Mouse (Mus musculus) macrophage (primary cell): ENCODE results near the gene Dapk3. TPM values are rescaled to one million over a fixed set of nuclear protein-coding genes. Genes with fewer than 3 reads are reported as not detected.
A peak's percentile ranks its signal among the peaks of the same experiment; 100 is the strongest.
"Not testable (repeated sequence)": the region's sequence is repeated elsewhere in the genome, so short reads cannot be mapped to it uniquely, and the experiment has no call there.

ENCODE experiments used
- H3K27ac ChIP-seq: fragments of 350-480 bp; formaldehyde crosslinking; 2 replicates; pipeline ENCODE4 v1.9.0; 2021
- H3K36me3 ChIP-seq: fragments of 350-480 bp; formaldehyde crosslinking; 2 replicates; pipeline ENCODE4 v1.9.0; 2021; ENCODE audit errors: inconsistent target
- H3K4me3 ChIP-seq: fragments of 350-480 bp; formaldehyde crosslinking; 2 replicates; pipeline ENCODE4 v1.9.0; 2021; ENCODE audit errors: inconsistent target
- H3K79me2 ChIP-seq: fragments of 350-480 bp; formaldehyde crosslinking; 2 replicates; pipeline ENCODE4 v1.9.0; 2021; ENCODE audit errors: inconsistent target
- WGBS: methylation state at CpG from one replicate; pipeline ENCODE4 v1.1.7; 2026; ENCODE audit warnings: inconsistent platforms; ENCODE audit not compliant: missing documents; 5-methylcytosine and 5-hydroxymethylcytosine counted together
- polyA plus RNA-seq: library from polyadenylated mRNA; stranded (reverse); fragments of 250-400 nt; gene quantifications from 3 replicates; pipeline ENCODE4 v1.2.4, GENCODE M21; 2018; ENCODE audit warnings: inconsistent platforms

Dapk3 gene
- polyA plus RNA-seq, 1 experiment from 2014 or later, result 57.0 TPM

GRCm38 (mm10) chr10:81179451-81180342, 3.1 kb upstream of the Dapk3 start:
- WGBS, result 92% methylated on average over 29 of the region's 32 CpGs
- Histone ChIP-seq H3K36me3 (peaks cover 49% of the 10 kb centered on the region), H3K79me2 (peaks cover 58% of the 10 kb centered on the region), H3K4me3 (no peak overlapping the region), H3K27ac (no peak overlapping the region)

DNA sequence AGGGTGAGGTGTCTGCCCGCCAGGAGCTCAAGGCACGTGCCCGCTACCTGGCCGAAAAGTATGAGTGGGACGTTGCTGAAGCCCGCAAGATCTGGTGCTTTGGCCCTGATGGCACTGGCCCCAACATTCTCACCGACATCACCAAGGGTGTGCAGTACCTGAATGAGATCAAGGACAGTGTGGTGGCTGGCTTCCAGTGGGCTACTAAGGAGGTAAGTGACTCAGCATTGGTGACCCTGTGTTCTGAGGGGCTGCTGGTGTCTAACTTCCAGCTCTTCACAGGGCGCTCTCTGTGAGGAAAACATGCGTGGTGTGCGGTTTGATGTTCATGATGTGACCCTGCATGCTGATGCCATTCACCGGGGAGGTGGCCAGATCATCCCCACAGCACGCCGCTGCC, 1.9 kb upstream of the Dapk3 start:
- 90% methylated on average over 8 of the region's 13 CpGs for WGBS
- peaks cover 54% of the 10 kb centered on the region for H3K36me3 ChIP-seq
- peaks cover 69% of the 10 kb centered on the region for H3K79me2 ChIP-seq
- H3K4me3 ChIP-seq, result no peak overlapping the region
- no peak overlapping the region for H3K27ac ChIP-seq

DNA sequence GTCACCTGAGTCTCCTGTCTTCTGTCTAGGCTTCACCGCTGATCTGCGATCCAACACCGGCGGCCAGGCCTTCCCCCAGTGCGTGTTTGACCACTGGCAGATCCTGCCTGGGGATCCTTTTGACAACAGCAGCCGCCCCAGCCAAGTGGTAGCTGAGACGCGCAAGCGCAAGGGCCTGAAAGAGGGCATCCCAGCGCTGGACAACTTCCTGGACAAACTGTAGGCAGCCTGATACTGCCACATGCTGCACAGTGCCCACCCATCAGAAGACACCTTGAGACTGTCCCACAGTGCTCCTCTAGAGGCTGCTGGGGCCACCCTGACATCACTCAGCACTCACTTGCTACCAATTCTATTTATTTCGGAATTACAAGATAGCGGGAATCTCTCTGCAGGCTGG, 945 bp upstream of the Dapk3 start:
- H3K4me3 ChIP-seq, H3K27ac ChIP-seq: not testable (repeated sequence)
- WGBS, result 91% methylated on average over 8 of the region's 12 CpGs
- Histone ChIP-seq H3K36me3 (peaks cover 55% of the 10 kb centered on the region), H3K79me2 (peaks cover 71% of the 10 kb centered on the region)

- 82% methylated on average over 5 of the region's 5 CpGs for WGBS
- Histone ChIP-seq H3K4me3 (peak within 1 kb of the TSS; percentile 63), H3K79me2 (peaks cover 64% of the 10 kb centered on the region), H3K27ac (peak within 1 kb of the TSS; percentile 66), H3K36me3 (peaks cover 58% of the 10 kb centered on the region)
Observed at GRCm38 (mm10) chr10:81183805-81184204, 1.0 kb downstream of the Dapk3 start, which contains the start of gene 4930442H23Rik. 4930442H23Rik (minus strand) TSS chr10:81183849.

- Histone ChIP-seq H3K36me3 (peaks cover 51% of the 10 kb centered on the region), H3K4me3 (no peak overlapping the region), H3K79me2 (peaks cover 54% of the 10 kb centered on the region), H3K27ac (no peak overlapping the region)
- 90% methylated on average over 4 of the region's 4 CpGs for WGBS
Observed at GRCm38 (mm10) chr10:81184765-81185164, 2.0 kb downstream of the Dapk3 start.

DNA sequence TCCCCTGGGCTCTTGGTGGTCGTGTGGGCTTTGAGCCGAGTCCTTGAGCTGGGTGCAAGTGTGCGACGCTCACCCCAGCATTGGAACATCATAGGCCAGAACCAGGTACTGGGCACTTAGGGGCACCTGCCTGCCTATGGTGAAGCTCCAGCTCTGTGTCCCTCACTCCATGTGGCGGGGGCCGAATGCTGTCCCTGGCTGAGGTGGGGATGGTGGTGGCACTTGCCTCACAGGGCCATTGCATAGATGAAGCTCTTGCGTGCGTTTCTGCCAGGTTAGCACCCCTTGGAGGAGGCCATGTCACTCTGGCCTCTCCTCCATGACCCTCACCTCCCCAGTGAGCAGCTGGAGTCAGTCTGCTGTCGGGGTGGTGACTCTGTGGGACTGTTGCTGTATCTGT, 4.4 kb downstream of the Dapk3 start:
- peaks cover 43% of the 10 kb centered on the region for H3K79me2 ChIP-seq
- WGBS, result 88% methylated on average over 9 of the region's 9 CpGs
- H3K4me3 ChIP-seq, result no peak overlapping the region
- no peak overlapping the region for H3K27ac ChIP-seq
- H3K36me3 ChIP-seq, result peaks cover 27% of the 10 kb centered on the region

- Histone ChIP-seq H3K4me3 (no peak overlapping the region), H3K79me2 (peaks cover 28% of the 10 kb centered on the region; the same call in 1 of the 2 replicates), H3K27ac (no peak overlapping the region), H3K36me3 (peaks cover 25% of the 10 kb centered on the region; the same call in 1 of the 2 replicates)
- WGBS, result 92% methylated on average over 21 of the region's 26 CpGs
Observed at GRCm38 (mm10) chr10:81189821-81190220, 7.0 kb downstream of the Dapk3 start.

DNA sequence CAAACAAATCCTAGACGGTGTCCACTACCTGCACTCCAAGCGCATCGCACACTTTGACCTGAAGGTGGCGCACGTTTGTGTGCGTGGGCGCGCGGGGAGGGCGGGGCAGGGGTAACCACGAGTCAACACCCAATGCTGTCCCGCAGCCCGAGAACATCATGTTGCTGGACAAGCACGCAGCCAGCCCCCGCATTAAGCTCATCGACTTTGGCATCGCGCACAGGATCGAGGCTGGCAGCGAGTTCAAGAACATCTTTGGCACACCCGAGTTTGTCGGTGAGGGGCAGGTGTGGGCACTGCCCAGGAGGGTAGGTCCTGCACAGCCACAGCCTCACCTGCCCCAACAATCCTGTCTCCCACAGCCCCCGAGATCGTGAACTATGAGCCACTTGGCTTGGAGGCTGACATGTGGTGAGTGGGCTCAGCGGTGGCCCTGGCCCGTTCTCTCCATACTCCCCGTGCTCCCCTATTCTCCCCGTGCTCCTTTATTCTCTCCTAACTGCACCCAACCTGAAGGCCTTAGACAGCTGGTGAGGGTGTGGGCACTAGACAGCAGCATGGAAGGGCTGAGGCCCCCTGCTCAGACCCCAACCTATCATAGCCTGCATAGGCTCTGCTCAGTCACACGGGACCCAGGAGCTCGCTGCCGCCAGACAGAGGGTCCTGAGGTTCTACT, 7.6 kb downstream of the Dapk3 start:
- H3K36me3 ChIP-seq, result peaks cover 22% of the 10 kb centered on the region; the same call in 1 of the 2 replicates

GRCm38 (mm10) chr10:81190912-81191321, 8.1 kb downstream of the Dapk3 start:
- Histone ChIP-seq H3K4me3 (no peak overlapping the region), H3K36me3 (peaks cover 19% of the 10 kb centered on the region; the same call in 1 of the 2 replicates), H3K27ac (peak overlapping the region; percentile 63), H3K79me2 (peaks cover 19% of the 10 kb centered on the region; the same call in 1 of the 2 replicates)
- 47% methylated on average over 6 of the region's 6 CpGs for WGBS

More for the DNA sequence above, 7.6 kb downstream of the Dapk3 start:
- Histone ChIP-seq H3K79me2 (peaks cover 22% of the 10 kb centered on the region; the same call in 1 of the 2 replicates), H3K27ac (peak overlapping the region; percentile 63), H3K4me3 (no peak overlapping the region)
- WGBS, result 81% methylated on average over 31 of the region's 31 CpGs

DNA sequence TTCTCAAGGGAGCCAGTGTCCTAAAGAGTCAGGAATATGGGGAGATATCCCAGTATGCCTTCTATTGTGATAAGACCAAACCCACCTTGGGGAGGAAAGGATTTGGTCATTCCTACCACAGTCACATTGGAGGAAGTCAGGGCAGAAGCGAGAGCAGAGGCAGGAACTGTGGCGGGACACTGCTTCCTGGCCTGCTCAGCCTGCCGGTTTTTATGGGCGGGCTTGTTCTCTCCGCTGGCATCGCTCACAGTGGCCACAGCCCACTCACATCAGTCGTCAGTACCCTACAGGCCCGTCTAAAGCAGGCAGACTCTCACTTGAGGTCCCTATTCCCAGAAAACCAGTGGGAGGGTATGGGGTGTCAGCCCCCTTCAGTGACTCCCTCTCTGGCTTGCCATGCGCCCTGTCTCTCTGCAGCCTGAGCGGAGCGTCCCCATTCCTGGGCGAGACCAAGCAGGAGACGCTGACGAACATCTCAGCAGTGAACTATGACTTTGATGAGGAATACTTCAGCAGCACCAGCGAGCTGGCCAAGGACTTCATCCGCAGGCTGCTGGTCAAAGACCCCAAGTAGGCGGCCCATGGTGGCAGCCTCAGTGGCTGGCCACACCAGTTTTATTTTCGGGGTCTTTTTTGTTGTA, 8.7 kb downstream of the Dapk3 start:
- H3K79me2 ChIP-seq, result peaks cover 16% of the 10 kb centered on the region; the same call in 1 of the 2 replicates
- WGBS, result 50% methylated on average over 18 of the region's 18 CpGs
- peak overlapping the region; percentile 37; the same call in 1 of the 2 replicates for H3K4me3 ChIP-seq
- peak overlapping the region; percentile 63 for H3K27ac ChIP-seq
- H3K36me3 ChIP-seq, result peaks cover 19% of the 10 kb centered on the region; the same call in 1 of the 2 replicates

DNA sequence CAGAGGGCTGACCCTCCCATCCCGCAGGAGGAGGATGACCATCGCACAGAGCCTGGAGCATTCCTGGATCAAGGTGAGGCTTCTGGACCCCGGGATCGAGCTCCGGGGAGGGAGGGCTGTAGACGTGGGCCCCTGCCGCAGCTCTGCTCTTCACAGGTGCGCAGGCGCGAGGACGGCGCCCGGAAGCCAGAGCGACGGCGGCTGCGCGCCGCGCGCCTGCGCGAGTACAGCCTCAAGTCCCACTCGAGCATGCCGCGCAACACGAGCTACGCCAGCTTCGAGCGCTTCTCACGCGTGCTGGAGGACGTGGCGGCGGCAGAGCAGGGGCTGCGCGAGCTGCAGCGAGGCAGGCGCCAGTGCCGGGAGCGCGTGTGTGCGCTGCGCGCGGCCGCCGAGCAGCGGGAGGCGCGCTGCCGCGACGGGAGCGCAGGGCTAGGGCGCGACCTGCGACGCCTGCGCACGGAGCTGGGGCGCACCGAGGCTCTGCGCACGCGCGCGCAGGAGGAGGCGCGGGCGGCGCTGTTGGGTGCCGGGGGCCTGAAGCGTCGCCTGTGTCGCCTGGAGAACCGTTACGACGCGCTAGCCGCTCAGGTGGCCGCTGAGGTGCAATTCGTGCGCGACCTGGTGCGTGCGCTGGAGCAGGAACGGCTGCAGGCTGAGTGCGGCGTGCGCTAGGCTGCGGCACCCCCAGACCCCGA, 9.6 kb downstream of the Dapk3 start:
- peak overlapping the region; percentile 37 for H3K4me3 ChIP-seq
- peaks cover 13% of the 10 kb centered on the region; the same call in 1 of the 2 replicates for H3K36me3 ChIP-seq
- H3K27ac ChIP-seq, result peak overlapping the region; percentile 63
- whole genome bisulfite sequencing, result 1% methylated on average over 71 of the region's 93 CpGs
- H3K79me2 ChIP-seq, result peaks cover 6% of the 10 kb centered on the region; the same call in 1 of the 2 replicates

DNA sequence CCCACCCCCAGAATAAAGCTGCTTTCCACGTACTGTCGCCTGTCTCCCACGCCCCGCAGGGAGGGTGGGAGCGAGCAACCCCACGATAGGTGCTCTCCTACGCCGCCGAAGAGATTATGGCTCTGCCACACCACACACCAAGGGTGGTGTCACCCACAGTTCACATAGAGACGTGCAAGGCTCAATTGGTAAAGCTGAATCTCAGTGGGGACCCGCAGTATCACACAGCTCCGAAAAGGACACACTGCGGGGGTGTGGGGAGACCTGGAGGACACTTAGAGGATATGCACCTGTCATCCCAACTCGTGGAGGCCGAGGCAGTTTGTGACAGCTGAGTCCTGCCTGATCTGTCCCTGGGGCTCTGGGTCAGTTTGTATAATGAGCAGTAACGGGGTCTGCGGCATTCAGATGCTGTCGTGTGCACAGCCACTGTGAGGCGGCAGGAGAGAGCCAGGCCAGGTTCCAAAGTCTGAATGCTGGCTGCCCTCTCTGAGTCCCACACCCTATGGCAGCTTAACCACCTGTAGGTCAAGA, 10.2 kb downstream of the Dapk3 start:
- WGBS, result 6% methylated on average over 19 of the region's 19 CpGs
- peak overlapping the region; percentile 11; the same call in 1 of the 2 replicates for H3K4me3 ChIP-seq
- peaks cover under 1% of the 10 kb centered on the region; the same call in 1 of the 2 replicates for H3K79me2 ChIP-seq
- peaks cover 7% of the 10 kb centered on the region; the same call in 1 of the 2 replicates for H3K36me3 ChIP-seq
- no peak overlapping the region for H3K27ac ChIP-seq

GRCm38 (mm10) chr10:81193991-81194774, 11.4 kb downstream of the Dapk3 start:
- H3K4me3 ChIP-seq, result no peak overlapping the region
- 12% methylated on average over 29 of the region's 37 CpGs for WGBS
- H3K27ac ChIP-seq, result no peak overlapping the region
- H3K36me3 ChIP-seq, result no peaks in the 10 kb centered on the region
- no peaks in the 10 kb centered on the region for H3K79me2 ChIP-seq
